Mouse (Mus musculus) macrophage (primary cell): ENCODE results near the gene Herc3. TPM values are rescaled to one million over a fixed set of nuclear protein-coding genes. Genes with fewer than 3 reads are reported as not detected.

Experiments
- H3K27ac ChIP-seq: fragments of 350-480 bp; formaldehyde crosslinking; 2 replicates; pipeline ENCODE4 v1.9.0; 2021
- H3K36me3 ChIP-seq: fragments of 350-480 bp; formaldehyde crosslinking; 2 replicates; pipeline ENCODE4 v1.9.0; 2021; ENCODE audit errors: inconsistent target
- H3K4me3 ChIP-seq: fragments of 350-480 bp; formaldehyde crosslinking; 2 replicates; pipeline ENCODE4 v1.9.0; 2021; ENCODE audit errors: inconsistent target
- H3K79me2 ChIP-seq: fragments of 350-480 bp; formaldehyde crosslinking; 2 replicates; pipeline ENCODE4 v1.9.0; 2021; ENCODE audit errors: inconsistent target
- WGBS: methylation state at CpG from one replicate; pipeline ENCODE4 v1.1.7; 2026; ENCODE audit warnings: inconsistent platforms; ENCODE audit not compliant: missing documents; 5-methylcytosine and 5-hydroxymethylcytosine counted together
- polyA plus RNA-seq: library from polyadenylated mRNA; stranded (reverse); fragments of 250-400 nt; gene quantifications from 3 replicates; pipeline ENCODE4 v1.2.4, GENCODE M21; 2018; ENCODE audit warnings: inconsistent platforms

Herc3 gene
- polyA plus RNA-seq, 1 experiment from 2014 or later = 3.5 TPM

- Histone ChIP-seq H3K4me3 (no peak overlapping the region), H3K79me2 (no peaks in the 10 kb centered on the region), H3K36me3 (no peaks in the 10 kb centered on the region), H3K27ac (no peak overlapping the region)
- WGBS = 100% methylated on average over 1 of the region's 1 CpGs
Measured at GRCm38 (mm10) chr6:58950410-58950809, 119.1 kb downstream of the Herc3 start.

GRCm38 (mm10) chr6:58951128-58951992 lies 120.1 kb downstream of the Herc3 start:
- Histone ChIP-seq H3K79me2 (no peaks in the 10 kb centered on the region), H3K27ac (no peak overlapping the region), H3K36me3 (no peaks in the 10 kb centered on the region), H3K4me3 (no peak overlapping the region)
- WGBS = 83% methylated on average over 2 of the region's 2 CpGs

- Histone ChIP-seq H3K27ac (no peak overlapping the region), H3K36me3 (no peaks in the 10 kb centered on the region), H3K4me3 (no peak overlapping the region), H3K79me2 (no peaks in the 10 kb centered on the region)
- 96% methylated on average over 2 of the region's 2 CpGs for WGBS
Measured at GRCm38 (mm10) chr6:58960523-58960922, 129.3 kb downstream of the Herc3 start.

GRCm38 (mm10) chr6:58962691-58963090 lies 131.4 kb downstream of the Herc3 start:
- H3K36me3 ChIP-seq = no peaks in the 10 kb centered on the region
- no peak overlapping the region for H3K4me3 ChIP-seq
- no peak overlapping the region for H3K27ac ChIP-seq
- no peaks in the 10 kb centered on the region for H3K79me2 ChIP-seq
- 93% methylated on average over 5 of the region's 5 CpGs for WGBS

GRCm38 (mm10) chr6:58964091-58964490 lies 132.8 kb downstream of the Herc3 start:
- Histone ChIP-seq H3K27ac (no peak overlapping the region), H3K79me2 (no peaks in the 10 kb centered on the region), H3K36me3 (no peaks in the 10 kb centered on the region), H3K4me3 (no peak overlapping the region)
- WGBS = 100% methylated on average over 2 of the region's 2 CpGs

- Histone ChIP-seq H3K36me3 (no peaks in the 10 kb centered on the region), H3K4me3 (no peak overlapping the region), H3K27ac (no peak overlapping the region), H3K79me2 (no peaks in the 10 kb centered on the region)
Measured at GRCm38 (mm10) chr6:58964565-58964964, 133.3 kb downstream of the Herc3 start.

GRCm38 (mm10) chr6:58965071-58965831 lies 134.0 kb downstream of the Herc3 start:
- no peaks in the 10 kb centered on the region for H3K36me3 ChIP-seq
- H3K4me3 ChIP-seq = no peak overlapping the region
- WGBS = 70% methylated on average over 12 of the region's 12 CpGs
- H3K79me2 ChIP-seq = no peaks in the 10 kb centered on the region
- no peak overlapping the region for H3K27ac ChIP-seq

GRCm38 (mm10) chr6:58968272-58968671 lies 137.0 kb downstream of the Herc3 start:
- no peak overlapping the region for H3K27ac ChIP-seq
- no peaks in the 10 kb centered on the region for H3K36me3 ChIP-seq
- H3K79me2 ChIP-seq = no peaks in the 10 kb centered on the region
- WGBS = 84% methylated on average over 3 of the region's 3 CpGs
- no peak overlapping the region for H3K4me3 ChIP-seq

Other genes starting within 250 kb of the Herc3 start
- 4.1 to 7.6 TPM (median 4.8 TPM) in 3 replicates for gene Abcg2, start 246.9 kb upstream of the Herc3 start, polyA plus RNA-seq
- not detected in 3 replicates for gene Nap1l5, start 75.6 kb downstream of the Herc3 start, polyA plus RNA-seq
- gene Fam13a, start 193.1 kb downstream of the Herc3 start, polyA plus RNA-seq = 0.44 to 0.75 TPM (median 0.71 TPM) in 3 replicates